Mouse (Mus musculus) c-Kit-negative CD71-positive TER-119-positive erythroid progenitor cells, embryonic 14.5 days (primary cell): Measurements from ENCODE around the gene Gtpbp6.
"Not testable (repeated sequence)": the region's sequence is repeated elsewhere in the genome, so short reads cannot be mapped to it uniquely, and the experiment has no call there.

Source experiments
- DNase-seq: peaks from one replicate; pipeline ENCODE4 v3.0.0-alpha.2; 2013; ENCODE audit warnings: low read depth, low spot score

Gtpbp6 gene

DNA sequence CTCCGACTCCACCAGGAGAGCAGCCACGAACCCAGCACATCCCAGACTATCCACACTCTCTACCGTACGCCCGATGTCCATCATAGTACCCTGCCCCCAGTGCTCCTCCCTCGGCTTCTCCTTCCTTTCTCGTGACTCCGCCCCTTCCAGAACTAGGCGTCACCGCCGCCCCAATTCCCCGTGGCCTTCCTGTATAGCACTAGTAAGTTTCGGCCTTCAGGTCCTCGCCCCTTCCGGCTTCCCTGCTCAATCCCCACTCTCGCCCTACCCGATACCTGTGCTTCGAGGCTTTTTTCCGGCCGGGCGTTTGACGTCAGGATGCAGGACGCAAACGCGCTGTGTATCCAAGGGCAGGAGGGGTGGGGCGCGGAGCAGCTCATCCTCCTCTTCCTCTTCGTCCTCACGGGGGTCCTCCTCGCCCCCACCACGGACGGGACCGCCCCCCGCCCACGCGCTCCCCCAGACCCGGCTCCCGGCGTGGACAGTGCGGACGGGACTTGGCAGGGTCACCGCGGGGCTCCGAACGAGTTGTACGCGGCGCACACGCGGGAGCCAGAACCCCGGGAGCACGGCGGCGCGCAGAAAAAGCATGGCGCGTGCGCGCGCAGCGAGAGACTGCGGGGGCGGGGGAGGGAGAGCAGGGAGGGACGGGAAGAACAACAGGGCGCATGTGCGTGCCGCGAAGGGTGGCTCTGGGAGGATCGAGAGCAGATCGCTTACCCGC is at the start of gene Gtpbp6:
Gene Gtpbp6, minus strand, starts transcription at position 617 of the 724 bp plus-strand sequence.
- DNase-seq: peak; percentile 84

DNA sequence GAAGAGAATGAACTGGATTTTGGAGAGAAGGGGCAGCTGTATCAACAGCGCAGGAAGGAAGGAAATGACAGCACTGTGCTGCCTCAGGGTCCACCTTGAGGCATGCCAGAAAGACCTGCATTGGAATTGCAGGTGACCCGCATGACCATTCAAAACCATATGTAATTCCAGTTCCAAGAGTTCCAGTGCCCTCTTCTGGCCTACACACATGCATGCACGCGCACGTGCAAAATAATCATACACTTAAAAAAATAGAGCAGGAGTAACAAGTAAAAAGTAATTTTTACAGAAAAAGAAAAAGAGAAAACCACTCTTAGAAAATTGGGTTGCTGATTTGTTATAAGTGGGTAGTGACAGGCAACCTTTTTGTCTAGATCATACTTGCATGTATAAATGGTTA is 35.0 kb upstream of the Gtpbp6 start:
- DNase-seq: no peak

DNA sequence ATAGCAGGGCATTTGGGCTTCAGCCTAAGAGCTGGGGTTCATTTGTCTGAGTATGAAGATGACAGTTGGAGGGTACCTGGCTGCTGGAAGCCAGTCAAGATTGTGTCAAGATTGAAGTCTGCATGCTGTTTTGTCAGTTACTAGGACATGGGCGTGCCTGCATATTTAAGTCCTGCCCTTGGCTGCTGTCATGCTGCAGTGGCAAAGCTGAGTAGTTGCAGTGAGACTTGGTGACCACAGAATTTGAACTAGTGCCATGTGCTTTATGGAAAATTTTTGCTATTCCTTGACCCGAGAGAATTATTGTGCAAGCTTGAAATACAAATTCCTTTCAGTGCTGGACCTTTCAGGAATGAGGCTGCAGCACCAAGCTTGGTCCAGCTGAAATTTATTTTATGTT is 34.3 kb upstream of the Gtpbp6 start:
- no peak for DNase-seq

DNA sequence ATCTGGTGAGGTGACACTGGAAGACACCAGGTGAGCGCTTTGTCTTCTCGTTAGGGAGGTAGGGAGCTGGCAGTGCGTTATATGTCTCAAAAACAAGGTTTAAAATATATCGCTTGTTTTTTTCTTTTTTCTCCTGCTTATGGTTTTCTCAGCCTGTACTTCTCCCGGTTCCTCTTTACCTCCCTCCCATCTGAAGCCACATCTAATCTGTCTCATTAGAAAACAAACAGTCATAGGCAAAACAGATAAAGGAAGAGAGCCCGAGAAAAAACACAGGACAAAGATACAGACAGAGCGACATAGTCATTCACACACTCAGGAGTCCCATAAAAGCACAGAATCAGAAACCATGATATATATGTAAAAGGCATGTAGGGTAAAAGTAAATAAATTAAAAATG is 32.4 kb upstream of the Gtpbp6 start:
- DNase-seq: no peak

DNA sequence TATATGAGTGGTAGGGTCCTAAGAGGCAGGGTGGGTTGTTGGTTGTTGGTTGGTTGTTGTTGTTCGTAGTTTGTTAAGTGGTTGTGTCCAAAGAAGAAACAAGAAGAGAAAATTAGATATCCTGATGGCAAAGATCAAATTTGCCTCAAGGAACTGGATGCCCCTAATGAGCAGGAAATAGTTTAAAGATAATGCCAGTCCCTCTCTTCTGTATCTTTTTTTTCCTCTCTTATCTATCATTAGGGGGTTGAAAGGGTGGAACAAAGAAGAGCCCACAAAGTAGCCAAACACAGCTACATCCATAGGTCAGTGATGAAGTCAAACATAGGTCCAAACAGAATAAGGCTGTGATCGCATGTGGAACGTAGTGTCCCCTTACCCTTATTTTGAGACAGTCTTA is 31.3 kb upstream of the Gtpbp6 start:
- DNase-seq: no peak

DNA sequence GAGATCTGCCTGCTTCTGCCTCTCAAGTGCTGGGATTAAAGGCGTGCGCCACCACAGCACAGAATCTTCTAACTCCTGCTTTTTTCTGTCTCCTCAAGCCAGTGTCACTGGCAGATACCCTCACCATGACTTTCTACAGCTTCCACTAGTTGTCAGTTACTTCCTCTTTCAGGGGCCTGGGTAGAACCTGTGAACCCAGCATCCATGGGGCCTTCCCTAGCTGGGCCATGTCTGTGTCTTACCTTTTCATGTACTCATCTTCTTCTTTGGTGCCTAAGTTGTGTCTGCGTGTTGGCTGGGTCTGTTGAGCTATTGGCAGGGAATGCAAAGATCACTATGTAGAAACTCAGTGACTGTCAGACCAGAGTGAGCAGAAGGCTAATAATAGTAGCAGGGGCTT is 29.8 kb upstream of the Gtpbp6 start:
- DNase-seq: no peak

DNA sequence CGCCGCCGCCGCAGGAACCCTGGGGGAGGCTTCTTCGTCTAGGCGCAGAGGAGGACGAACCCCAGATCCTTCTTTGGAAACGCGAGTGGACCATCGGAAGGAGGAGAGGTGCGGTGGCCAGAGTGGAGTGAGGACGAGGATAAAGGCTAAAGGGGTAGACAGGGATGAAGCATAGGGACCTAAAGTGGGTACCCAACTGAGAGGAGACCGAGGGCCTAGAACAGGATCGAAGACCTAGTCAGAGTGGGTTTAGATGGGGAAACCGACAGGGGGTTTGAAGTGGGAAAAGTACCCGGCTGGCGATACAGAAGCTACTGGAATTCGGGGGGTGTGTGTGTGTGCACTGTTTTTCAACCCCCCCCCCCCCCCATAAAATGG is 28.1 kb upstream of the Gtpbp6 start:
- DNase-seq: no peak

DNA sequence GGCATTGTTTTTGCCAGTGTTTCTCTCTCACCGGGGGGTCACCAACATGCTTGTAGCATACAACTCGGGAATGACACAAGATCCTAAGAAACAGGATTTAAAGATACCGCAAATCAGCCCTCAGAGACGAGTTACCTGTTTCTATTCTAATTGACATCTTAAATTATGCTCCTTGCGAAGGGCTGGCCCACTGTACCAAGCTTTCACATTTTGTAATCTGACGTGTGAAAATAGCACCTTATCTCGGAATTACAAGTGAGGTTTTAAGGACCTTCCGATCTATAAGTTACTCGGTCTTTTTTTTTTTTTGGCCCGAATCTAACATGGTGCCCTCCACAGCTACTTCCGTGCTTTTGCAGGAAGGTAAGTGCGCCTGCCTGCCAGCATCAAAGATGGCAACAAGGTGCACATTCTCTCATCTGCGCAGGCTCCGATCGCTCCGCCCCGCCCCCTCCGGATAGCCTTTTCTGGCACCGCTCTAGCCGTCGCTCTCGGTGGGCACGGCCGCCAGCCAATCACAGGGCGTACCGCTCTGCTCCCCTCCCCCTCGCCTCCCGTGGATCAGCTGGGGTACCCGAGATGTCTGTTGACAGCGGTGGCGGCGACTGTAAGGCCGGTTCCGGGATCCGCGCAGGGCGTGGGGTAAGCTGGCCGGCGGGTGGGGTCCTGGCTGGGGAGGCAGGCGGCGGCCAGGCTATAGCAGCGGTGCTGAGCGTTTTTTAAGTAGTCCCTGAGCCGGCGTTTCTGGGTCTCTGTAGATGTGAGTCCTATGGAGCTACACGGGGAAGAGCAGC is 27.5 kb upstream of the Gtpbp6 start, which contains the start of gene Chfr:
Gene Chfr, plus strand, starts transcription at position 550 of the 794 bp plus-strand sequence.
- DNase-seq: peak; percentile 93

DNA sequence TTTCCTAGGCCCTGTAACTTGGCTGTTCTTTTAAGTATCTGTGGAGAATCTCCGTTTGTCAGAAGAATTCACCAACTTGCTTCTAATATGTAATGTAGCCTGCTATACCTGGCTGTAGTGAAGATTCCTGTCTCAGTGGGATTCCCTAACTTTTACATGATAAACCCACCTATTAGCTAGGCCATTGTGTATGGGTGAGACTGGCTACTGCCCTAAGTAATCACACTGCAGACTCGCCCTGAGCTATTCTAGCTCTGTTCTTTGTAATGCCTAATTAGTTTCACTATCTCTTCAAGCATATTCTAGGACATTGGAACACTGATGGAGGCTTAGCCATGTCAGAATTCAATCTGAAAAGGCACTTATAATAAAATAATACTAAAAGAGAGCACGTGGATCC is 14.4 kb upstream of the Gtpbp6 start:
- not testable (repeated sequence) for DNase-seq

DNA sequence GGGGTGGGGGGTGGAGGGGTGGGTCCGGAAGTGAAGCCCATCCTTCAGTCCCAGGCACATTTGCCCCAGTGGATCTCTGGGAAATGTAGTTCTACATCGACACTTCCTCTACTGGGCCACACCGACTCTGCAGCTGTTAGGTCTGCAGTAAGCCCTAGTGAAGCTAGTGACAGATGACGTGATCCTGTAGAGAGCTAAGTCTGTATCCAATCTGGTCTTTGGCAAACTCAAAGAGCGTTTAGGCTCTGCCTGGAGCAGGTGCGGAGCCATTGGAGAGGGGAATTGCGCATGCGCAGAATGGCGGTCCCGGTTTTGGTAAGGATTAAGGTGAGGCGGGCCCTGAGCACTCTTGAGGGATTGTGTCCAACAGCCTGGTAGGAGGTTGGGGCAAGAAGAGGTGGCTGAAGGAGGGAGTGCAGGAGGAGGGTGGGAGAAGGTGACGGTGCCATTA is 2.0 kb upstream of the Gtpbp6 start, which contains the start of gene Zfp605:
Gene Zfp605, plus strand, starts transcription at position 102 of the 451 bp plus-strand sequence.
- DNase-seq: peak; percentile 69

DNA sequence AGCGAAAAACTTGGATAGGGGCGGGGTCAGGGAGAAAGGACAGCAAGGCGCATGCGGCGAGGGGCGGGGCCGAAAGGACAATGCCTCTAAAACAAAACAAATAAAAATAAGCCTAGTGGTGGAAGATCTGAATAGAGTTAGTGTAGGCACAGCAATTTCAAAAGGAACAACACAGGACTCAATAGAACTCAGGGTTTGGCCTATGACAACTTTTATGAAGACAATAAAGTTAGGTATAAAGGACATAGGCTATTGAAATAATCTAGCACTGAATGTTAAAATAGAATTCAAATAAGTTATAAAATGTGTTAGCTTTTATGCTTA is 270 bp upstream of the Gtpbp6 start:
- DNase-seq: no peak

DNA sequence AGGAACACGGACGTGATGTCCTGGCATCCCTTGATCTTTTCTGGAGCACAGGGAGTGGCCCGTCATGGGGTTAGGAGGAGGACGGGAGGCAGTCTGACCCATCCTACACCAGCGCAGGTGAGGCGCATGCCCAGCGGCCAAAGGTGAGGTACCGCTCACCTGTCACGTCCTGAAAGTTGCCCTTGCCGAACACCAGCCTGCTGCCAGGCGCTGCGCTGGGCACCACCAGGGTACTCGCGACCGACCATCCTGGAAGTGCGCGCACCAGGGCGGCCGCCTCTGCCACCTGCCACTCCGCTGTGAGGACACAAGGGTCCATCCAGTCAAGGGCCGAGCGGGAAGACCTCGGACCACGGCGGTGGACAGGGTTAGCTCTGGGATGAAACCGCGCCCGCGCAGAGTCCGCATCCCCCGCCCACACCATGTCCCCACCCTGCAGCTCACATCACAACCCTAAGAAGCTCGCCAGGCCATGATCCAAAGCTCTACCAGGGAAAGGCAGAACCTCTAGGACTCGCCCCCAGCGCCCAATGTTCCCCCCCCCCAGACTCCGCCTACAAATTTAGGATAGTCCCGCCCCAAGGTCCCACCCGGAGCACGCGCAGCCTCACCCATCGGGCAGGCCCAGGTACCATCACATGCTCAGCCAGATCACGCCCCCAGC is 964 bp downstream of the Gtpbp6 start:
- no peak for DNase-seq

DNA sequence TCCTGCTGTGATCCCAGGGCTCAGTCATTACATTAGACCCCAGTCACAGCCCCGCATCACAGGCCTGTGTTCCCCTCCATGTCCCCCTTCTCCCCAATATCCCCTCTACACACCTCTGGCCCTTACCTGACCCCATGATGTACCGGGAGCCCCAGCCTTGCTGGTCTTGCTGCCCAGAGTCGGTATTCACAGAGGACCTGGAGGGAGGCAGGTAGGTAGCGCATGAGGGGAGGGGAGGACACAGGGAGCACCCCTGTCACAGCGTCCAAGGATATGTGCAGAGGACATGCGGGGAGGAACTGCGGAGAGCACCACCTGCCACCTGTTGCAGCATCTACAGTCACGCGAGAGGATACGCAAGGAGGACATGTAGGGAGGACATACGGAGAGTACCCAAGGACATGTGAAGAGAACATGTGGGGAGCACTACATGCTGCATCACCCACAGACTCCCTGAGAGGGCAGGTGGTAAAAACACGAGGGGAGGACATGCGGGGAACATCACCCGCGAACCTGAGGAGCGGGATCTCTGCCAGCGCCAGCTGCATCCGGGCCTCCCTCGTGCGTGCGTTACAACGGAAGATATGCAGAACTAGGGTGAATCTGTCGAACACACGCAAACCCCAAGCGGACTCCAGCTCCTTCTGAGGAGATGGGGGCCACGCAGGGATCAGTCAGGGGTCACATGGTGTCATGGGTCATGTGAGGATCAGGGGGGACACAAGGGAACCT is 1.7 kb downstream of the Gtpbp6 start:
- no peak for DNase-seq

DNA sequence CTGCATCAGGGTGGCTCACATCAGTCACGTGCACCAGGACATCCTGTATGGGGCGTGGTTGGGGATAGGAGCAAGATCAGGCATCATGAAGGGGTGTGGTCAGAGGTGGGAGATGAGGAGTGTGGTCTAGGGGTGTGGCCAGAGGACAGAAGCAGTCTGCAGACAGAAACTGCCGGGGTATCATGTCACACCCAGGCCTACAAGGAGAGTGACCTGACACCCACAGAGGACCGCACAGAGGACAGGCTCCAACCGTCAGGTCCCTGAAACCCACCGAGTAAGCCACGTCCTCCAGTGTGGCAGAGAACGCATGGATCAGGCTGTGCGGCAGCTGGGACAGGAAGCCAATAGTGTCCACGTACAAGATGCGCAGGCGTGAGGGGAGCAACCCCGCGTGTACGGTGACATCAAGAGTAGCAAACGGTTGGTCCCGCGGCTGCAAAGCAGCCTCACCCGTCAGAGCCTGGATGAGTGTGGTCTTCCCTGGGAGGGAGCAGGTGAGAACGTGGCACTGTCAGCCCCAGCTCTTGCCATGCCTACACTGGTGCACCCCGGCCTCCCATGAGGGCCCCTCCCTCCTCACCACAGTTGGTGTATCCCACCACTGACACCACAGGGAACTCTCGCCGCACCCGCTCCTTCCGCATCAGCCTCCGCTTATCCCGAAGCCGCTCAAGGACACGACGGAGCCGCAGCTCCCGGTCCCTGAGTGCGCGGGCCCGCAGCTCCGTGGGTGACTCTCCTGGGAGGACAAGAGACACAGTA is 3.2 kb downstream of the Gtpbp6 start:
- DNase-seq: no peak

DNA sequence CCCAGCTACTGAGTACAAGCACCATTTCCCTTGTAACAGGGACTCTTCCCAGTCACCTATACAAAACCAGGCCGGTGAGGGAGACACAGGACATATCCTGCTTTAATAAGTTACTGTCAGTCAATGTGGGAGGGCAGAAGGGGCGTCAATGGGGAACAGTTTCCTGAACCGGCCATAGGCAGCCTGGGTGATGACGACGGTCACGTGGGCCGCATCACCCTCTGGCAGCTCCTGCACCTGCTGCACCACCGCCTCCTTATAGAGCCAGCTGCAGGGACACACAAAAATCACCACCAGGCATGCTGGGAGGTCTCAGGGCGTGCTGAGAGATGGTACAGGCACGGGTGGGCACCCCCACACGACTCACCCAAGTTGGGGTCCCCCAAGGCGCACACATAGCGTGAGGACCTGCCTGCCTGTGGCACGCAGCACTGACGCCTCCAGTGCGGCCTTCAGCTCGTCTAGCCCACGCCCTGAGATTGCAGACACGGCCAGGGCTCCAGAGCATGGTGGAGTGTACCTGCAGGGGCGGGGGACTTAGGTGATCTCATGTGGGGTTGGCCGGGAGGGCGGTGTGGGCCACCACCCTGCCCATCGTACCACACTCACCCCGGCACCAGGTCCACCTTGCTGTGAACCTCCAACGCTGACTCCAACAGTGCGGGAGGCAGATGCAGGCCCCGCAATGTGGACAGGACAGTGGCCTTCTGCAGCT is 3.9 kb downstream of the Gtpbp6 start:
- no peak for DNase-seq

DNA sequence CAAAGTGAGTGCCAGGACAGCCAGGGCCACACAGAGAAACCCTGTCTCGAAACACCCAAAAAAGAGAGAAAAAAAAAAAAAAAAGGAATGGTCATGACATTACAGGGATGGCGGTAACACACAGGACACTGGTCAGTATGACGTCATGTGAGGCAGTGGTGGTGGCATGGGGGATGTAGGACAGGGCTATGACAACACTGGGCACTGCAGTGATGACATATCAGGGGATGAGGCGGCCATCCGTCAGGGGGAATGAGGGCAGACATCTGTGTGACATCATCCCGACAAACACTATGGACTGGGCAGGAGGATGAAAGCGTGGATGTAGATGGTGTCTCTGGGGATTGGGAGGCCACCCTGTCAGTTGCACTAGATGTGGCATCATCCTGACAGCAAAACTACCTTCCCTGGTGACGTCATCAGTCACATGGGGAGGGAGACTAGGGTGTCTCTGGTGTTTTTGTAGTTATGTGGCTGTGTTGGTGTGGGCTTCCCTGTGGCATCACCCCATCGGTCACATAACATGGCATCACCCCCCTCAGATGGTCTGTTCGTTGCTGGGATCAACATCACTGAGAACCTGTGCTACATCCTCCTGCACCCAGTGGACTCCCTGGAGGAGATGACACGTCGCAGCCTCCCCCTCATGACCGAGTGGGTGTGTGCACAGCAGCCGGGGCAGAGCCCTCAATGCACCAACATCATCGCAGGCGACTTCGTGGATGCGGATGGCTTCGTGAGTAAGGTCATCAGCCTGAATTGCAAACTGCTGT is 5.0 kb downstream of the Gtpbp6 start:
- DNase-seq: no peak

DNA sequence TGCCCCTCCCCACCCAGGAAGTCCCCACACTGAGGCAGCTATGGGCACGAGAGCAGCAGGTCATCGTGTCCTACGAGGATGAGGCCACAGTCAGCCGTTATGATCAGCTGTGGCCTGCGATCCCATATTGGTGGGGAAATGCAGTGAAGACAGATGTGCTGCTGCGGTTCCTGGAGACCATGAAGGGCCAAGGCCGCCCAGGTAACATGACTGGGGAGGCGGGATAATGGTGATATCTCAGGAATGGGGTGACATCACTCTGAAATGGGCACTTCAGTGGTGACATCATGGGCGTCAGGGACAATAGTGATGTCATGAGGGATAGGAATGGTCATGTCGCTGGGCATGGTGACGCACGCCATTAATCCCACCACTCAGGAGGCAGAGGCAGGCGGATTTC is 5.6 kb downstream of the Gtpbp6 start:
- DNase-seq: no peak

DNA sequence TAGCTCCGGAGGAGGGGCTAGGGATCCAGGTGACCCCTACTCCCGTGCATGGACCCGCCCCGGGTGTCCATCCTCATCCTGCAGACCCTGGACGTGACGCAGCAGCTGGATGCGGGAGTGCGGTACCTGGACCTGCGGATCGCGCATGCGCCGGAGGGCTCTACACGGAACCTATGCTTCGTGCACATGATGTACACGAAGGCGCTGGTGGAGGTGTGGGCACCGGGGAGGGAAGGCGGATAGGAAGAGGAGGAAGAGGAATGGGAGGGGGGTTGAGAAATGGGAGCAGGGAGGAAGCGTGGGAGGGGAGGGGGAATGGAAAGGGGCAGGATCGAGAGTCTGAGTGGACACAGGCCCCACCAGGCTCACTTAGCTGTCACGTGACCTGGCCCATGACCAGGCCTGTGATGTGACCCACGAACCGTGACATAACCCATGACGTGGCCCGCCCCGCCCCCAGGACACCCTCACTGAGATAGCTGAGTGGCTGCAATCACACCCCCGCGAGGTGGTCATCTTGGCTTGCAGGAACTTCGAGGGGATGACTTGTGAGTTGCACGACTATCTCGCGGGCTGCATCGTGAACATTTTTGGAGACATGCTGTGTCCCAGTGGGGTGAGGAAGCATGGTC is 6.2 kb downstream of the Gtpbp6 start:
- no peak for DNase-seq

DNA sequence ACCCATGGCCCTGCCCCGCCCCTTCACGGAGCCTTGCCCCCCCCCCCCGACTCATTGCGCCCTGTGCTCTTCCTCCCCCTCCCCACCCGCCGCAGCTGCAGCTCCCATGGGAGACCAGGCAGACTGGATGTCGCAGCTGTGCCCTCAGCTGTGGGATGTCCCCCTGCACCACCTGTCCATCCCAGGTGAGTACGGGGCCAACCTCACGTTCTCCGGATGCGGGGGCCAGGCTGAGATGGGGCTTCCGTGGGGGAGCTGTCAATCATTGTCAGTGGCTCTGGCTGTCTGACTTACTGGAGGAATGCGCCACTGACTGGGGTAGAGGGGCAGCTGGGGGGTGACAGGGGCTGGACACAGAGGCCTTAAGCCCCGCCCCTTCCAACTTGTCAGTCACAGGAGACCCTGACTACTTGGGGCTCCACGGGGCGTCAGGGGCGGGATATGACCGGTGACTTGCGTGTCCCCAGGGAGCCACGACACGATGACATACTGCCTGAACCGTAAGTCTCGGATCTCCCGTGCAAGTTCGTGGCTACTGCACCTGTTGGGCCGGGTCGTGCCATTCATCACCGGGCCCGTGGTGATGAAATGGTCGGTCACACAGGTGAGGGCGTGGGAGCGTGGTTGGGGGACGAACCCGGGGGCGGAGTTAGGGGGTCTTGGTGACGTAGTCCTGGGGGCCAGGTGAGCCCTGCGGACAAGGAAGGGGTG is 6.9 kb downstream of the Gtpbp6 start:
- DNase-seq: no peak
